Mouse (Mus musculus): ENCODE results near the gene Bod1l. TPM values are rescaled to one million over a fixed set of nuclear protein-coding genes. Genes with fewer than 3 reads are reported as not detected.

Gene Bod1l
- polyA plus RNA-seq, 1 experiment = 3.4 TPM

- no peak overlapping the region for H3ac ChIP-seq (ENCODE audit: control insufficient read depth, insufficient read length)
- no peaks in the 10 kb centered on the region for H3K79me2 ChIP-seq (ENCODE audit: control insufficient read depth, insufficient read depth)
- no peaks in the 10 kb centered on the region for H3K27me3 ChIP-seq (ENCODE audit: control insufficient read depth, insufficient read depth, insufficient read length)
- peaks cover 40% of the 10 kb centered on the region for H3K36me3 ChIP-seq (ENCODE audit: control insufficient read depth, insufficient read depth)
- H3K4me2 ChIP-seq (ENCODE audit: low read depth) = no peak overlapping the region
- no peak overlapping the region for H3K4me3 ChIP-seq
- TF ChIP-seq POLR2A (IDR thresholded peaks at IDR 0.05; ENCODE audit: insufficient read length, low read depth) = no peak
These were observed 32.8 kb downstream of the Bod1l start for GRCm38 (mm10) chr5:41811279-41811678.

GRCm38 (mm10) chr5:41807383-41807782 is 36.7 kb downstream of the Bod1l start:
- H3K36me3 ChIP-seq (ENCODE audit: control insufficient read depth, insufficient read depth) = peaks cover 34% of the 10 kb centered on the region
- H3K4me3 ChIP-seq = no peak overlapping the region
- H3K27me3 ChIP-seq (ENCODE audit: control insufficient read depth, insufficient read depth, insufficient read length) = no peaks in the 10 kb centered on the region

GRCm38 (mm10) chr5:41806176-41806575 is 37.9 kb downstream of the Bod1l start:
- H3K36me3 ChIP-seq (ENCODE audit: control insufficient read depth, insufficient read depth) = peaks cover 34% of the 10 kb centered on the region
- H3ac ChIP-seq (ENCODE audit: control insufficient read depth, insufficient read length) = no peak overlapping the region
- TF ChIP-seq MAX (IDR thresholded peaks at IDR 0.05; ENCODE audit: low read depth) (no peak), SRF (IDR thresholded peaks at IDR 0.05; ENCODE audit: control insufficient read depth, insufficient read length, low read depth) (no peak), POLR2A (IDR thresholded peaks at IDR 0.05; ENCODE audit: insufficient read length, low read depth) (no peak), MYOG (IDR thresholded peaks at IDR 0.05; ENCODE audit: control insufficient read depth in 1 of 3, insufficient read depth in 1 of 3, insufficient read length in 2 of 3, low read depth in 2 of 3) (no peak), TCF3 (IDR thresholded peaks at IDR 0.05; ENCODE audit: insufficient read length, low read depth) (no peak), USF1 (IDR thresholded peaks at IDR 0.05; ENCODE audit: low read depth) (no peak), CEBPB (IDR thresholded peaks at IDR 0.05; ENCODE audit: insufficient read depth, poor library complexity, severe bottlenecking) (no peak), MYOD1 (IDR thresholded peaks at IDR 0.05; ENCODE audit: control insufficient read depth in 1 of 3, insufficient read length in 2 of 3, low read depth in 2 of 3) (no peak), REST (IDR thresholded peaks at IDR 0.05; ENCODE audit: insufficient read depth, insufficient read length) (no peak), POLR2AphosphoS2 (IDR thresholded peaks at IDR 0.05; ENCODE audit: insufficient read length, low read depth) (no peak), TCF12 (IDR thresholded peaks at IDR 0.05; ENCODE audit: insufficient read depth, poor library complexity, severe bottlenecking) (no peak), E2F4 (IDR thresholded peaks at IDR 0.05; ENCODE audit: insufficient read depth) (no peak)

More at GRCm38 (mm10) chr5:41807383-41807782, 36.7 kb downstream of the Bod1l start:
- Histone ChIP-seq H3K79me2 (ENCODE audit: control insufficient read depth, insufficient read depth) (no peaks in the 10 kb centered on the region), H3K4me2 (ENCODE audit: low read depth) (no peak overlapping the region), H3ac (ENCODE audit: control insufficient read depth, insufficient read length) (no peak overlapping the region)
- TF ChIP-seq E2F4 (IDR thresholded peaks at IDR 0.05; ENCODE audit: insufficient read depth) = no peak
- TF ChIP-seq MYOG (IDR thresholded peaks at IDR 0.05; ENCODE audit: control insufficient read depth in 1 of 3, insufficient read depth in 1 of 3, insufficient read length in 2 of 3, low read depth in 2 of 3) = no peak
- no peak for TF ChIP-seq CEBPB (IDR thresholded peaks at IDR 0.05; ENCODE audit: insufficient read depth, poor library complexity, severe bottlenecking)
- no peak for TF ChIP-seq REST (IDR thresholded peaks at IDR 0.05; ENCODE audit: insufficient read depth, insufficient read length)
- no peak for TF ChIP-seq POLR2A (IDR thresholded peaks at IDR 0.05; ENCODE audit: insufficient read length, low read depth)
- TF ChIP-seq TCF12 (IDR thresholded peaks at IDR 0.05; ENCODE audit: insufficient read depth, poor library complexity, severe bottlenecking) = no peak
- no peak for TF ChIP-seq MYOD1 (IDR thresholded peaks at IDR 0.05; ENCODE audit: control insufficient read depth in 1 of 3, insufficient read length in 2 of 3, low read depth in 2 of 3)
- TF ChIP-seq USF1 (IDR thresholded peaks at IDR 0.05; ENCODE audit: low read depth) = no peak
- no peak for TF ChIP-seq SRF (IDR thresholded peaks at IDR 0.05; ENCODE audit: control insufficient read depth, insufficient read length, low read depth)
- TF ChIP-seq MAX (IDR thresholded peaks at IDR 0.05; ENCODE audit: low read depth) = no peak
- TF ChIP-seq TCF3 (IDR thresholded peaks at IDR 0.05; ENCODE audit: insufficient read length, low read depth) = no peak
- no peak for TF ChIP-seq POLR2AphosphoS2 (IDR thresholded peaks at IDR 0.05; ENCODE audit: insufficient read length, low read depth)

GRCm38 (mm10) chr5:41805085-41805484 is 39.0 kb downstream of the Bod1l start:
- TF ChIP-seq SRF (IDR thresholded peaks at IDR 0.05; ENCODE audit: control insufficient read depth, insufficient read length, low read depth) (no peak), CEBPB (IDR thresholded peaks at IDR 0.05; ENCODE audit: insufficient read depth, poor library complexity, severe bottlenecking) (no peak), USF1 (IDR thresholded peaks at IDR 0.05; ENCODE audit: low read depth) (no peak), POLR2A (IDR thresholded peaks at IDR 0.05; ENCODE audit: insufficient read length, low read depth) (no peak), E2F4 (IDR thresholded peaks at IDR 0.05; ENCODE audit: insufficient read depth) (no peak), POLR2AphosphoS2 (IDR thresholded peaks at IDR 0.05; ENCODE audit: insufficient read length, low read depth) (no peak)
- H3K4me2 ChIP-seq (ENCODE audit: low read depth) = no peak overlapping the region
- H3ac ChIP-seq (ENCODE audit: control insufficient read depth, insufficient read length) = no peak overlapping the region
- no peaks in the 10 kb centered on the region for H3K79me2 ChIP-seq (ENCODE audit: control insufficient read depth, insufficient read depth)
- peaks cover 32% of the 10 kb centered on the region for H3K36me3 ChIP-seq (ENCODE audit: control insufficient read depth, insufficient read depth)
- H3K27me3 ChIP-seq (ENCODE audit: control insufficient read depth, insufficient read depth, insufficient read length) = no peaks in the 10 kb centered on the region
- no peak overlapping the region for H3K4me3 ChIP-seq

More at GRCm38 (mm10) chr5:41806176-41806575, 37.9 kb downstream of the Bod1l start:
- Histone ChIP-seq H3K79me2 (ENCODE audit: control insufficient read depth, insufficient read depth) (no peaks in the 10 kb centered on the region), H3K4me2 (ENCODE audit: low read depth) (no peak overlapping the region), H3K27me3 (ENCODE audit: control insufficient read depth, insufficient read depth, insufficient read length) (no peaks in the 10 kb centered on the region), H3K4me3 (no peak overlapping the region)

- Histone ChIP-seq H3K36me3 (ENCODE audit: control insufficient read depth, insufficient read depth) (peaks cover 28% of the 10 kb centered on the region), H3ac (ENCODE audit: control insufficient read depth, insufficient read length) (no peak overlapping the region), H3K27me3 (ENCODE audit: control insufficient read depth, insufficient read depth, insufficient read length) (no peaks in the 10 kb centered on the region), H3K4me3 (no peak overlapping the region), H3K4me2 (ENCODE audit: low read depth) (no peak overlapping the region), H3K79me2 (ENCODE audit: control insufficient read depth, insufficient read depth) (no peaks in the 10 kb centered on the region)
- no peak for TF ChIP-seq MYOG (IDR thresholded peaks at IDR 0.05; ENCODE audit: control insufficient read depth in 1 of 3, insufficient read depth in 1 of 3, insufficient read length in 2 of 3, low read depth in 2 of 3)
These were observed 39.5 kb downstream of the Bod1l start for GRCm38 (mm10) chr5:41804643-41805042.
